Mouse (Mus musculus): Measurements from ENCODE around the gene Pnliprp1.

The Pnliprp1 gene

GRCm38 (mm10) chr19:58781566-58781965 lies 52.9 kb downstream of the Pnliprp1 start:
- DNase-seq (ENCODE audit: low read depth): no peak

- DNase-seq (ENCODE audit: low read depth): no peak
Observed at GRCm38 (mm10) chr19:58783938-58784337, 55.3 kb downstream of the Pnliprp1 start.

DNA sequence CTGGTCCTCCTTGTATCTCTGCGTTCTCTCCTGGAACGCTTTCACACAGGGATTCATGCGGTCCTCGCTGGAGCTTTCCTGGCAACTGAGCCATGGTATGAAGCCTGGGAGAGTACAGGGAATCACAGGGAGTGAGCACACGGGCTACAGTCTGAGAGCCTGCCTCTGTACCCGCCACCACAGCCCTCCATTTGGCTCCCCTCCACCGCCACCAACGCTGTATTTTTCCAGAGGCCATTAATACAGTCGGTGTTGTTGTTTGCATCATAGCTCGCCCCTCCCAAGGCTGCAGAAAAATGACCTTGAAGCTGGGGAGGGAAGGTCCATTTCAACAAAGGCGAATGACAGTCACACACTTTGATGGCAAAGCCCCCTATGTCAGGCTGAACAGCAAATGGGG lies 60.5 kb downstream of the Pnliprp1 start:
- no peak for DNase-seq (ENCODE audit: low read depth)

Data from induced T-regulatory cell, adult 2 months (primary cell).